Mouse (Mus musculus): Measurements from ENCODE around the gene Gm10037. TPM values are rescaled to one million over a fixed set of nuclear protein-coding genes. Genes with fewer than 3 reads are reported as not detected.
"Not testable (repeated sequence)": the region's sequence is repeated elsewhere in the genome, so short reads cannot be mapped to it uniquely, and the experiment has no call there.

Gm10037 gene
- total RNA-seq, 2 experiments from 2014 or later, result not detected

GRCm38 (mm10) chr13:67876049-67876698 is 45.3 kb downstream of the Gm10037 start:
- not testable (repeated sequence) for ATAC-seq (ENCODE audit: poor library complexity, severe bottlenecking)

- ATAC-seq (ENCODE audit: poor library complexity, severe bottlenecking), result no peak
These were observed 45.9 kb downstream of the Gm10037 start for GRCm38 (mm10) chr13:67876699-67877254.

GRCm38 (mm10) chr13:67883966-67884365 is 53.1 kb downstream of the Gm10037 start:
- ATAC-seq (ENCODE audit: poor library complexity, severe bottlenecking), result no peak

Other genes with a start within 250 kb of the Gm10037 start
- 15.1 and 16.9 TPM in 2 replicates for gene Zfp729b, start 221.4 kb upstream of the Gm10037 start, total RNA-seq (2015)
- gene Zfp729b, start 221.4 kb upstream of the Gm10037 start, total RNA-seq (2017), result 19.1 and 21.4 TPM in 2 replicates
- not detected in 2 replicates for gene Gm49345, start 193.3 kb upstream of the Gm10037 start, total RNA-seq (2015)
- not detected in 2 replicates for gene Gm49345, start 193.3 kb upstream of the Gm10037 start, total RNA-seq (2017)
- 13.8 and 17.5 TPM in 2 replicates for gene Zfp729a, start 193.3 kb upstream of the Gm10037 start, total RNA-seq (2015)
- gene Zfp729a, start 193.3 kb upstream of the Gm10037 start, total RNA-seq (2017), result 7.7 and 21.3 TPM in 2 replicates
- 16.1 and 19.4 TPM in 2 replicates for gene Zfp738, start 144.0 kb upstream of the Gm10037 start, total RNA-seq (2015)
- gene Zfp738, start 144.0 kb upstream of the Gm10037 start, total RNA-seq (2017), result 16.7 and 24.6 TPM in 2 replicates
- 11.0 and 17.1 TPM in 2 replicates for gene Zfp65, start 101.9 kb upstream of the Gm10037 start, total RNA-seq (2015)
- 14.0 and 15.9 TPM in 2 replicates for gene Zfp65, start 101.9 kb upstream of the Gm10037 start, total RNA-seq (2017)
- gene Zfp85, start 75.9 kb upstream of the Gm10037 start, total RNA-seq (2015), result 6.2 and 8.7 TPM in 2 replicates
- gene Zfp85, start 75.9 kb upstream of the Gm10037 start, total RNA-seq (2017), result 5.9 and 6.4 TPM in 2 replicates
- 1.6 and 2.1 TPM in 2 replicates for gene Zfp493, start 51.4 kb upstream of the Gm10037 start, total RNA-seq (2015)
- 0.12 and 0.95 TPM in 2 replicates for gene Zfp493, start 51.4 kb upstream of the Gm10037 start, total RNA-seq (2017)
- gene Zfp273, start 17.4 kb upstream of the Gm10037 start, total RNA-seq (2015), result 7.5 and 8.3 TPM in 2 replicates
- gene Zfp273, start 17.4 kb upstream of the Gm10037 start, total RNA-seq (2017), result 5.4 and 7.0 TPM in 2 replicates
- gene BC048507, start 32.2 kb downstream of the Gm10037 start, total RNA-seq (2015), result not detected in 2 replicates
- not detected in 2 replicates for gene BC048507, start 32.2 kb downstream of the Gm10037 start, total RNA-seq (2017)